Mouse (Mus musculus): ENCODE data around the gene Mef2c. TPM values are rescaled to one million over a fixed set of nuclear protein-coding genes. Genes with fewer than 3 reads are reported as not detected.

Mef2c gene
- polyA plus RNA-seq (2017; shearing (Covaris generic)) = 10 to 100 TPM in 1 of 2 experiments, 1 to 10 TPM in 1; 1.2 to 14.7 TPM

DNA sequence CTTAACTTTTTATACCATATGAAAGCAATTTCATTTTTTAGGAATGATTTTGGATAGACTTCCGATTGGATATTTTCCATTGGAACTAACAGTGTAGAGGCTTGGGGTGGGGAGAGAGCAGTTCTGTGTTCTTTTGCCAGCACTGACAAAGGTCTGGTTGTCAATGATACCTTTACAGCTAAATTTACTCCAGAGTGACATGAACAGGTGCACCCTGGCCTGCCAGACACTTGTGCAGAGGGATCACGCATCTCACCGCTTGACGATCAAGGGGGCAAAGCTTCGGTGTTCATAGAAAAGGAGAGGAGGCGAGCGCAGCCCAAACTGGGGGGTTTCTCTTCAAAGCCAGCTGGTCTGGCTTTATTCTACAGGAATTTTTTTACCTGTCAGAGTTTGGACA is at the start of gene Mef2c:
TSS of gene Mef2c (plus strand) at position 116 of the 400 bp plus-strand sequence.
- no peak for ATAC-seq

DNA sequence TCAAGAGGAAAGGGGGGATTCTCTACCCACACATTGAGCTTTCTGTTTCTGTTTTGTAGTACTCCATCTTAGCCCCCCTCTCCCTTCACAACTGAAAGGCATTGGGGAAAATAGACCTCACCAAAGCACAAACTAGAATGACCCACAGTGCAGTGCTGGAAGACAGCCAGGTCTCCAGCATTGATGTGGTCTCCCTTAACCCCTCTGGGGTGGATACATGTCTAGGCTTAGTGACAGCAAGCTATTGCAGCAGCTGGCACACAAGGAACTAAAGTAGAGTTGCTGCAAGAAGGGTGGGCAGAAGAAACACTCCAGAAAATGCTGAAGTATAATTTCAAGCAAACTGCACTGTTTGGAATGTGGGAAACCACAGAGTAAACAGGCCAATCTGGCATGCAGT is 45.1 kb upstream of the Mef2c start:
- ATAC-seq = no peak

DNA sequence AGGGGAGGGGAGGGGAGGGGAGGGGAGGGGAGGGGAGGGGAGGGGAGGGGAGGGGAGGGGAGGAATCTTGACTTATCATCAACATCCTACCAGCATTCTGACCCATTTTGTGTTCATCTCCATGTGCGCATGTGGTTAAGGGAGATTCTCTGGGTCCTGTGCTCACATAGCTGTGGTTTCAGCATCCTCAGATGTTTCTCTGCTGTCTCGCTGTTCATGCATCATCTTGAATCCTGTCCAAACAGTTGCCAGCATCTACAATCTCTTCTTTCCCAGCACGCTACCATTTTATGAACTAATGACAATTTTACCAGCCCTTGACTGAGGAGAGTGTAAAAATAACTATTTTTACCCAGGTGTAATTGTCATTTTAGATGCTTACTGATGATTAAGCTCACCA is 44.2 kb upstream of the Mef2c start:
- no peak for ATAC-seq

DNA sequence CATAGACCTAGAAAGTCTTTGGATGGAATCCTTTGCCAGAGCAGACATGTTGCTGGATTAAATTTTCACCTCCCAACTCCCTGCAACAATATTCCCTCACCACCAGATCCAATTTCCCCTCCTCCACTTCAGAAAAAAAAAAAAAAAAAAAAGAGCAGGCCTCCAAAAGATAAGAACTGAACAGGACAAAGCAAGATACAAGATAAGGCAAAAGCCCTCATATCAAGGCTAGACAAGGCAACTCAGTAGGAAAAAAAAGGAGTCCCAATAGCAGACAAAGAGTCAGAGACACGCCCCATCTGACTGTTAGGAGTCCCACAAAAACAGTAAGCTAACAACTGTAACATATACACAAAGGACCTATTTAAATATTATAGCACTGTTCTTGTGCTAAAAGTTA is 43.2 kb upstream of the Mef2c start:
- ATAC-seq = no peak

DNA sequence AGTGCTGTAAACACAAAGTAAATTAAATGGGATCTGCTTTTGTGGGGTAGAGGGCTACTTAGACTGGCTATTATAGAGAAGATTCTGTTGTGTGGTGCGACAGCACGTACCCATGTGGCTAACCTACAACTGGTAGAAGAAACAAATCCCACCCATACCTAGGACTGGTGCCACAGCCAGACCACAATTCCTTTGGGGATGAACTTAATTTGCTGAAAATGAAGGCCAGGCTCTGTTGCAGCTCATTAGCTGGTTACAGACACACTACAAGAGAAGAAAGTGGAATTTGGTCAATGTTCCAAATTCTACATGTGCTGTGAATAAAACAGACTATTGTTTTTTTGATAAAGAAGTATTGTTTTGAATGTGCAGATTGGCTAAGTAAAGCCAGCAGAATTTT is 42.3 kb upstream of the Mef2c start:
- no peak for ATAC-seq

DNA sequence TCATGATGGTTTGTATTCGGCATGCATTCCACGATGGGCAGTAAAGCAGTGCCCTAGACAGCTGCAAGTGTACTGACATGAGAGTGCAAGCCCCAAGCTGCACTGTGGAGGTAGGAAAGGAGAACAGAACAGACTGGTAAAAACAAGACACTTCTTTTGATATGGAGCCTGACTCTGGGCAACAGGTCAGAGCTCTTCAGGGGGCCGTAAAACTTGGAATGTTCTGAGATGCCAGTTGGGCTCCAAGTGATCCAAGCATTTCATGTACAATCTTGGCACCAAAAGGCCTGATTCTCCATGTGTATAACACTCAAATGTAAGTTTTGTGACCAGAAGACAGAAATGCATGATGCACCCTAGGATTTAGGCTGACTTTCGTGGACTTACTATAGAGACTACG is 37.1 kb upstream of the Mef2c start:
- ATAC-seq = no peak

DNA sequence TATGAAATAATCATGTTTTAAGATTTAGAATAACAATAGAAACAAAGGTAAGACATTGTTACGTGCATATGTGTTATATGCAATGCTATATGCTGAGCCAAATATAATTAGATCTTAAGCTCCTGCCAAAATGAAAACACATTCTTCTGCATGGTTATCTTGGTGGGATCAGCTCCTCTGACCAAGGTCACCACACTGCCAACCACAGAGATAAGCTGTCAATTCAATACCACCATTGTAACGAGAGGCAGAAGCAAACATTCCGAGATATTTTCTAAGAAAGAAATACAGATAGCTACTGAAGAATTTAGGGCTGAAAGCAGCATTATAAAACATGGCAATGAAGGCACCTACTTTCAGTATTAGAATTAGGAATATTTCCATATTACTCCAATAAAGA is 35.0 kb upstream of the Mef2c start:
- ATAC-seq = no peak

DNA sequence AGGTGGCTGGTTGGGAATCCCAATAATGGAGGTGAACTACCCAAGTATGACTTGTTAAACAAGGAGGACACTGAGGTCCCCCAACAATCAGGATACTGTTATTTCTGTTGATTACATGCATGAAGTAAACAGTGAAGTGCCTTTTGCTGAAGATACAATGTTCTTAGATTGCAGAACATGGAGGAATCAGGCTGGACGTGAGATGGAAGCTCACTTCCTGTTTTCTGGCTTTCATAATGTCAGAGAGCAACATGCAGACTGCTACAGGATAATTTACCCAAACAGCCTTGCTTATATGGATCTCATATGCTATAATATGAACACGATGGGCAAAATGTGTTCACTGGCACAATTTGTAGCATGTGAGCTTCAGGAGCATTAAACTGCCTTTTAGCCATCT is 30.1 kb upstream of the Mef2c start:
- no peak for ATAC-seq

DNA sequence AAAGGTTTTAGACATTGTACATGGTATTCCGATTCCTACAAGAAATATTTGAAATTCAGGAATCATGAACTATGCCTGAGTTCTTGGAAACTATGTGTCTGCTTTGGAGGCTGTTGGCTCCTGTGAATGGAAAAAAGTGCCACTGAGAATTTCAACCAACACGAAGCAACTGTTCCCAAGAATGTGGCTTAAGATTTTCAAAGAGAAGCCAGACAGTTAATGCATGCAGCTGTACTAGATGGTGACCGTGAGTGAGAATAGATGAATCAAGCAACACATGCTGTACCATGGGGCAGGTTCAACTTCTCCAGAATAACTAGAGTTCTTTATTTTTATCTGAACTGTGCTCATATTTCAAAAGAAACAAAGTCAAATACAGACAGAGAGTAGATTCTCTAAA is 23.4 kb upstream of the Mef2c start:
- no peak for ATAC-seq

DNA sequence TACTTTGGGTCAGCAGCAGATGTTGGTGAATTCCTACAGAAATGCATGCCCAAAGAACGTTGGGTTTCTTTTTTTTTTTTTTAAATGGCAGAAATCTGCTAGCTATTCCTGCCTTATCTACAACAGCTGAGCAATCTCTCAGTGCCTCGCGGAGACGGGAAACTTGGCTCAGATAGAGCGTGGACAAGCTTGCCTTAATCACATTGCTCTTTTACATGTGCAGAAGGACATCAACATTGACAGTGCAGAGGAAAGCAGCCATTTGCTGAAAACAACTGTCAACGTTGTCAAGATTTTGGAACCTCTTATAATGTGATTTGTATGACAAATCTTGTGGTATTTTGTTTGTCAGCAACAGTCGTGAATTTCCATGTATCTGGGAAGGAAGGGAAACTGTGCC is 22.5 kb upstream of the Mef2c start:
- no peak for ATAC-seq

DNA sequence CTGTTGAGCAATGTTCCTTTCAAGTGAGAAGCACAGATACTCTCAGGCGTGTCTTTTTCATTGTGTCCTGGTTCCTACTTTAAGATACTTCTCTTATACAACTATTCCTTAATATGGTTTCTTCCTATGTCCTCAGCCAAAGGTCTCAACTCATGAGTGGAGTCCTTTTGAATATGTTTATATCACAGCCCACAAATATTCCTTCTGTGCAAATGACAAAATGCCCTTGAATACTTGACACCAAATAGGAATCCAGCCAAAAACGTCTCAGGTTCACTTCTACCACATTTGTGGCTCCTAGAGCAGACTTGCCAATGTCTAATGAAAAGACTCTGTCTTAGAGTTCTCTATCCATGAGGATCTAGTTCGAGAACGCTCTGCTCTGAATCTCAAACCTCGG is 21.7 kb upstream of the Mef2c start:
- no peak for ATAC-seq

DNA sequence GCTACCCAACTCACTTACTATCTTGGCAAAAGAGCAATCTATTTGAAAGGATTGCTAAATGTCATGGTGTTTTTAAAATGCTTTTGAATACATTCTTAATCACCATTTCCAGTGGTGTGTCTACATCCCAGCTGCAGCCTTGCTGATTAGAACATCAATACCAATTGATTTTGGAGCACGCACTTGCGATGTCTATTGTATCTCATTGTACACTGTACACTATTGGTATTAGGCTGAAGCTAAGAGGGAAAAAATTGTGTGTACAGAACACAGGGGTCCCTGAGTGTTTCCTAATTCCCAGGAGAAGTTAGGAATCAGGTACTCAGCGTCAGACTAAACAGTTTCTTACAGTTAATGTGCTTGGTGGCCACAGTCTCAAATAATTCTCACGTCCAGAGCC is 19.6 kb upstream of the Mef2c start:
- no peak for ATAC-seq

DNA sequence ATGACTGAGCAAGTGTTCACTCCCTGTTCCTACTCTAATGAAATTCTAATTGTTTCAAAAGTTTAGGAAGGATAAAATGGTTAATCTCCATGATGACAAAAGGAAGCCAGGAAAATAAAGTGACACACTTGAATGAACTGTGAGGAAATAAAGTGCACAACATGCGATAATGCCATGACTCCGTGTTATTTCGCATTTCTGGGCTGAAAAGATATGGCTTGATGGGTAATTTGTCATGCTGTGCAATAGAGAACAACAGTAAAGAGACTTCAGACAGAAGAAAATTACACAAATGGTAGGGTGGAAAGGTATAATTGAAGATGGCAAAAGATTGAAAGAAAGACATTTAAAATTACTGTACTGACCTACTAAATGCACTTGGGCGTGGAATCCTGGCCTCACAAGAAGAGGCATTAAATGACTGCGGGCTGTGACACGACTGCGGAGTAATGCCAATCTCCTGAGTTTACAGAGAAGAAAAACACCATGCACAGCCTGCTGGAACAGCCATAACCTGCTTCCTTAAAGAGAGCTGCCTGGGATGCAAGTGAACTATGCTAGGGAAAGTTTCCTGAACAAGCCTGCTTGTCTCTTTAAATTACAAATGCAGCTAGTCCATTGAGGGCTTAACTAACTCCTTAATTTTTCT is 19.0 kb upstream of the Mef2c start:
- no peak for ATAC-seq

DNA sequence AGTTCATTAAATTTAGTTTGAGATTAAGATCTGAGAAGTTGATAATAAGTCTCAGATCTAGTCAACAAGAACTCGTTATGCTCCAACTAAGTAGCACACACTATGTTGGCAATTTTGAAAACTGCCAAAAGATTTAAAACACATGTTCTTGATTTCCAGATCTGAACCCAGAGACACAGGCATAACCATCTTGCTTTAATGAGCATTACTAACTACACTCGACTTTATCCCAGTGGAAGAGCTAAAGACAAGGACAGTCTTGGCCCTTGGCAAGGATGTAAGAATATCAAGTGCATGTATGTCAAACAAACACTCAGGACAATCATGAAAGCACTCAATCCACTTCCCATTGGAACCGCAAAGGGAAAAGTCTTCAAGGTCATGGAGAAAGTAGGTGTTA is 11.8 kb upstream of the Mef2c start:
- ATAC-seq = no peak

DNA sequence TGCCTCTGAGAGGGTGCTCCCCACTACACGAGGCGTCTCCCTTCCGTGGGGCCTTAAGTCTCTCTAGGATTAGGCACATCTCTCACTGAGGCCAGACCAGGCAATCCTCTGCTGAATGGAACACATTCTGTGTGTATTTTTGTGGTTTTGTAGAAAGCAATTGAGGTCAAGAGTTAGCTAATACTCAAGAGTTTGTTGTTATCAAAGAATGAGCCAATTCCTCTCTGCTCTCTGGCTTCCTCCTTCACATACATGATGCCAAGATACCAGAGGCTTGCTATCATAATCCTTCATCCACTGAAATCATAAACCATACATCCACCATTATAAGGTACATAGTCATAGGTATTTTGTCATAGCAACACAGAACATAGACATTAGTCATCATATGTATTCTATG is 6.1 kb upstream of the Mef2c start:
- ATAC-seq = no peak

DNA sequence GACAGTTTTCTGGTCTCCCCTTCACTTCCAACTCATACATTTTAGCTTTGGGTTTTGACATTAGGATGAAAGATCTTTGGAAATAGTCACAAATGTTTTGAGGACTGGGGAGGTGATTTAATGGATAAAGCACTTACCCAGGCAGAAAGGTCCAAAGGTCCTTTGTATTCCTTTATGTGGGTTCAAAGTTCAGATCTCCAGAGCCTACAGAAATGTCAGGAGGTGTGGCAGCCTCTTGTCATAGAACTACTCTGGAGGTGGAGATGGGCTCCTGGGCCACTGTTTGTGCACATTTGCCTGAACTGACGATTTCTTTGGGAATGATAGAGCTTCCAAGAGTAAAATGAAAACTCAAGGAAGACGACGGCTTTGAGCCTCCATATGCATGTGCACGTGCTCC is 4.3 kb upstream of the Mef2c start:
- no peak for ATAC-seq

DNA sequence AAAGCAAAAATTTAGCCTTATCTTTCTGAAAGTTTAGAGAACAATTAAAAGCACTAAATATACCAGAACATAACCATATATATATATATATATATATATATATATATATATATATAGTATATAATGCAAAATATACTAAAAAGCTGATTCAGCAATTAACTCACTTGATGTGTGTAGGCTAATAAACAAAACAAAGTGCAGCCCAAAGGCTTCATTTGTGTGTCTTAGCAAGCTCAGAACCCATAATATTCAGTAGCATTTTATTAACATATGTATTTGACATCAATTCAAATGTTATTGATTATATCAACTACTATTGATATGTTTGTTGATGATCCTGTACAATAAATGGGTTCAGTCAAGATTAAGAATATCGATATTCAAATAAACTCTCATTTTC is 3.9 kb downstream of the Mef2c start:
- ATAC-seq = no peak

DNA sequence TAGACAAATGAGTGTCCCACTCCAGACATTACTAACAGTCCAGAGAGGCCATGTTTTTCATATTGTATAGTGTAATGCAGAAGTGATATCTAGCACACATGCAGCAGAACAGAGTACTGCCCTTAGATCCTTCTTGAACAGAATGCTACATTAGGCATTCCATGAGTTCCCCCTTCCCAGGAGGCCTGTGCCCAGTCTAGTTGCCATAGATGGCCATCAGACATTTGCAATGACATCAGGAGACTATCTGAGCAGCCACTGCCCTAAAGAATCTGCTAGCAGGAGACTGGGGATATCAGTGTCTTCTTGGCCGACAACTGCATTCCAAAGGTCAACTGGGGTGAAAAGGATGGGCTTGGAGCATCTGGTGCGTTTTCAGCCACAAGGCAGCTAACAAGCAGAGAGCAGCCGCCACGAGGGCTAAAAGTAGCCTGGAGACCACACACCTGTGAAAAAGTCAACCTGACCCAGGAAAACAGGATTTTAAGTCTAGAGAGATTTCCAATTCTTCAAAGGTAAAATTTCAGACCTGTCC is 11.2 kb downstream of the Mef2c start:
- ATAC-seq = no peak

DNA sequence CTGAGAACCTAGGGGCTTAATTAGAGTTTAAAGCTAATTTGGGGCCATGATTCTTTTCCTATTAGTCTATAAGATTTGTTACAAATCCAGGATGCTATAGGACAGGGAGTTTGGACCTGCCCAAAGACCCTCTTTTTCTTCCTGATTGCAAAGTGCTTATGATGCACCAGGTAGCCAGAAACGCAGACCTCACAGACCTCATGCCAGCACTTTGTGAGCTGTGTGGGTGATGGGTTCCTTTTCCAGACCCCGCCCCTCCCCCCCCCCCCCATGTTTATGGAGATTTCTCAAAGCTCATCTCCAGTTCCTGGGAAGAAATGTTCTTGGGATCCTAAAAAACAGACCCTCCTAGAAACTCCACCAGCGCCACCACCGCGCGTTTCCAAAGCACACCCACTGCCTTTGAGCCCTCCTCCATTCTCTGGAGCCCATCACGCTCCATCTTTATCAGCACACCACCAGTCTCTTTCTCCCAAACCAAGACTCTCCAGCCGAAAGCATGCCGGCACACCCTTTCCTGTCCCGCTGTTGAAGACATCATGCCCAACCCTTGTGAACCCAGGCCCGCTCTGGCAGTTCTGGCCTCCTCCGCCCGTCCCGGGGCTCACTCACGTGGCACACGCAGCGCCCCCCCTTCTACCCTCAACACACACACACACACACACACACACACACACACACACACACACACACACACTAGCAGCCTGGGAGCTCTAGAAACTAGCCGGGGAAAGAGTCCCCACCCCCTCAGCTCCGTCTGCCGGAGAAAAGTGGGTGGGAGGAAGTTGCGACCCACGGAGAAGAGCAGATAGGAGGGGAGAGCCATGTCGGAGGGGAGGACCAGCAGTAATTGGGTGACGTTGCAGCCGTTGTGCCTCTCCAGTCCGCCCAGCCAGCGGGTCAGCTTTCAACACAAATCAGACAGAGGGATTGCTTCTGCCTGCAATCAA is 14.1 kb downstream of the Mef2c start:
- ATAC-seq = peak; percentile 47

DNA sequence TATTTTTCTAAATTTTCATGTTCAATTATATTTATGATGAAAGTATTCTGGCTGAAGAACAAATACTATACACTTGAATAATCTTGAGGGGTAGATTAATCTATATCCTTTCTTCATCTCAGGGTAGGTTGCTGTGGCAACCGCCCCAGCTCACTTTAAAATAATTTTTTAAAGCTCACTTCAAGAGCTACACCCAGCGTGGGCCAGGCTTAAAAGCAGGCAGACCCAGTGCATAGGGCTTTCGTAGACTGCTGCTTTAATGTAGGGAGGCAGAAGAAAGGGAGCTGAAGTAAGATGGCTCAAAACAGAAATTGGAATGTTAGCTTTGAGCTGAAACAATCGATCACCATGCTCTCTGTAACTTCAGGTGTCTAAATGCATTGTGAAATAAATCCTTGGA is 17.0 kb downstream of the Mef2c start:
- no peak for ATAC-seq

DNA sequence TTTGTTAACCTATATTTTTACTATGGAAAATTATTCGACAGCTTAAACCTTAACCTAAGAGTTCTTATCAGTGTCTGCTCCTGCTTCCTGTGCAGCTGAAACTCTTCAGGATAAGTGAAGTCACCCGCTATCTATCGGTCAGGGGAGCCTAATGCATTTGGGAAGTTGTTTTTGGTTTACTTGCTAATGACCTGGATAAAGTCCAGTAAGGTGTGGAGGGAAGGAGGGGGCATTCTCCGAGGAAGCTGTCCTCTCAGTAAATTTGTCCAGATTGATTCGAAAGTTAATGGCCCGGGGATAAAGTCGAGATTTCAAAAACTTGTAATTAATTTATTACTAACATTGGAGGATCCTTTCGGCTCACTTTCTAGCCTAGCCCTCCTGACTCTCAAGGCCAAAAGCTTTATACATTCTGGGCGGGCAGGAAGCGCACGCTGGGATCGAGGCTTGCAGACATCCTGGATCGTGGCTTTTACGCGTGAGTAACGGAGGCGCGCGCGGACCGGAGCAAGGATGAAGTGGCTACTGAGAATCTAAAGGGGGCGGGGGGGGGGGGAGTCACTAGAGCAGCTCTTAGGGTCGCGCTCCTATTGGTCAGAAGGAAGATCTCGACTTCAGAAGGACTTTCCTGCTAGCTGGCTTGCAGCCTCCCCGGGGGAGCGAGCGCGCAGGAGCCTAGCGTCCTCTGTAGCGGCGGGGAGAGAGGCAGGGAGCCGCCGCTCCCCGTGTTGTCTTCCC is 19.6 kb downstream of the Mef2c start:
- no peak for ATAC-seq

DNA sequence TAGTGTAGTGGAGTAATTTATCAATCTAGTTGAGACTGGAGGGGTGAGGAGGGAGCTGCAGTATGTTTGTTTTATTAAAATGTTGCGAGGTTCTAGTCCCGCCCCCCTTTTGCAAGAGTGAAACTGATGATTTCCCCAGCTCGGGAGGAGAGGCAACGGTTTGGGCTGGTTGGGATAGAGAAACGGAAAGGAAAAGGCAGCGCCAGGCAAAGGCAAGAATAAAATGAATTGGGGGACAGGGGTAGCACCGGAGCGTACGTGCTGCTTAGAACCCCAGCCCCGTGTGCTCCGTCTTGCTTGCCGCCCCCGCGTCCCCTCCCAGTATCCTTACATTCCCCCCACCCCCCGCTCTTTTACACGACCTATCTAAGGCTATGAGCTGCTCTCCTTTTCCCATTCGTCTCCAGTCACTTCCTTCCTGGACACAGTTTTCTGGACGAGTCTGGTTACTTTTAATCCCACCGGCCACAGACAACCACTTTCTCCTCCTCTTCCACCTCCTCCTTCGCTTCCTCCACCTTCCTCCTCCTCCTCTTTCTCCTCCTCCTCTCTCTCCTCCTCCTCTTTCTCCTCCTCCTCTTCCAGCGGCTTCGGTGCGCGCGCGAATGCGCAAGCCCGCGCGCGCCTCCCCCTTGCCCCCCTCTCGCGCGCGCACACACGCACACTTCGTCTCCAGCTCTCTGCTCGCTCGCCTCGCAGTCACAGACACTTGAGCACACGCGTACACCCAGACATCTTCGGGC is 20.5 kb downstream of the Mef2c start:
- ATAC-seq = no peak

Data from CD4-positive, CD25-positive, alpha-beta regulatory T cell, adult 4 months (primary cell).